Mouse (Mus musculus) heart, postnatal 0 days (tissue): ENCODE data around the gene Terb2. TPM values are rescaled to one million over a fixed set of nuclear protein-coding genes. Genes with fewer than 3 reads are reported as not detected.

Experiments
- ATAC-seq: fragments of 200-750 bp; cut with Nextera tagmentation; 2 replicates; pipeline ENCODE4 v1.8.0; 2017; ENCODE audit warnings: low read depth, moderate number of reproducible peaks, moderate library complexity; ENCODE audit not compliant: insufficient read depth
- DNase-seq: peaks from one replicate; pipeline ENCODE4 v3.0.0-alpha.2; 2016; ENCODE audit warnings: low spot score
- H3K27ac ChIP-seq: fragments of 300-500 bp; sonication (generic); 2 replicates; pipeline ENCODE4 v1.5.1; 2014; ENCODE audit warnings: low read depth, mild to moderate bottlenecking
- H3K27me3 ChIP-seq: fragments of 300-500 bp; sonication (generic); 2 replicates; pipeline ENCODE4 v1.6.1; 2014; ENCODE audit warnings: low read length, mixed read lengths; ENCODE audit not compliant: control insufficient read depth, insufficient read depth
- H3K36me3 ChIP-seq: fragments of 300-500 bp; sonication (generic); replicated peaks from 2 replicates; pipeline ENCODE4 v1.6.1; 2014; ENCODE audit warnings: low read length, mixed read lengths; ENCODE audit not compliant: control insufficient read depth, insufficient read depth
- H3K4me1 ChIP-seq: fragments of 300-500 bp; sonication (generic); 2 replicates; pipeline ENCODE4 v1.6.1; 2014; ENCODE audit warnings: antibody characterized with exemption; ENCODE audit not compliant: control insufficient read depth, insufficient read depth
- H3K4me2 ChIP-seq: fragments of 300-500 bp; sonication (generic); 2 replicates; pipeline ENCODE4 v1.6.1; 2014; ENCODE audit warnings: low read depth, mild to moderate bottlenecking, low read length, moderate library complexity
- H3K4me3 ChIP-seq: fragments of 300-500 bp; sonication (generic); 2 replicates; pipeline ENCODE4 v1.5.1; 2014; ENCODE audit warnings: low read depth, low read length
- H3K9ac ChIP-seq: fragments of 300-500 bp; sonication (generic); replicated peaks from 2 replicates; pipeline ENCODE4 v1.6.1; 2014; ENCODE audit warnings: low read depth, low read length, mixed read lengths
- H3K9me3 ChIP-seq: fragments of 300-500 bp; sonication (generic); replicated peaks from 2 replicates; pipeline ENCODE4 v1.6.1; 2016; ENCODE audit warnings: low read length; ENCODE audit not compliant: control insufficient read depth
- CTCF ChIP-seq: IDR thresholded peaks from 2 replicates; pipeline ENCODE4 v1.5.1; 2016; ENCODE audit warnings: antibody characterized with exemption, control low read depth, low read depth
- EP300 ChIP-seq: IDR thresholded peaks from 2 replicates; pipeline ENCODE4 v1.6.1; 2016; ENCODE audit warnings: antibody characterized with exemption, low read depth
- WGBS: fragments of 180-500 bp; shearing (Covaris S2); extraction: QIAGEN DNeasy Blood & Tissue Kit; methylation state at CpG from one replicate; pipeline ENCODE4 v1.1.7; 2014; 5-methylcytosine and 5-hydroxymethylcytosine counted together
- polyA plus RNA-seq: library from polyadenylated mRNA; unstranded; fragments of >200 nt; fragmentation: Nextera tagmentation; extraction: Ambion mirVana; gene quantifications from 2 replicates; pipeline ENCODE4 v1.2.1, GENCODE M21; 2015
- total RNA-seq: library from RNA; depleted of rRNA; stranded (reverse); fragments of >200 nt; gene quantifications from 2 replicates; pipeline ENCODE4 v1.2.3, GENCODE M21; 2014; ENCODE audit warnings: low replicate concordance; rRNA removed

The Terb2 gene
- total RNA-seq (not detected in 2 replicates), polyA plus RNA-seq (not detected in 2 replicates)

DNA sequence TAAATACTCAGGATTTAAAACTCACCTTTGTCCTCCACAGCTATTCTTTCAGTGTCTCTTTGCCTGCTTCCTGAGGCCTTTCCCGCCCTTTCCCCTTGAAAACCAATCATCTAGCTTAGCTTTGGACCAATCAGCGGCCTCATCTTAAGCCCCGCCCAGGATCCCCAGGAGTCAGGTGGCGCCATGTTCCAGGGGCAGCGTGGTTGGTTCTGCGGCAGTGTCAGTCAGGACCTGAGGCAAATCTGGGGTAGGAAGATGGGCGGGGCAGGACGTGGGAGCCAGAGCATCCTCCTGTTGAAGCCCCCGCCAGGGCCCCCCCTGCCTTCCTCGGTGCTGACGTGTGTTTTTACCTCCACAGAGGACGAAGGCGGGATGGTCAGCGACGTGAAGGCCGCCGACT is at the start of gene Terb2, which contains the start of gene Patl2:
Gene Terb2 (plus strand): TSS at position 167 of the 400 bp plus-strand sequence.
Gene Patl2 (minus strand): TSS at position 84 of the 400 bp plus-strand sequence.
- WGBS: 75% methylated on average over 17 of the region's 17 CpGs
- Histone ChIP-seq H3K9me3 (no peaks in the 10 kb centered on the region), H3K4me2 (no peak within 1 kb of the TSS), H3K27ac (no peak within 1 kb of the TSS), H3K4me1 (no peaks in the 10 kb centered on the region), H3K27me3 (no peaks in the 10 kb centered on the region), H3K9ac (no peak within 1 kb of the TSS), H3K36me3 (no peaks in the 10 kb centered on the region), H3K4me3 (no peak within 1 kb of the TSS)
- DNase-seq (no peak), ATAC-seq (no peak)
- TF ChIP-seq EP300 (no peak), CTCF (no peak)

DNA sequence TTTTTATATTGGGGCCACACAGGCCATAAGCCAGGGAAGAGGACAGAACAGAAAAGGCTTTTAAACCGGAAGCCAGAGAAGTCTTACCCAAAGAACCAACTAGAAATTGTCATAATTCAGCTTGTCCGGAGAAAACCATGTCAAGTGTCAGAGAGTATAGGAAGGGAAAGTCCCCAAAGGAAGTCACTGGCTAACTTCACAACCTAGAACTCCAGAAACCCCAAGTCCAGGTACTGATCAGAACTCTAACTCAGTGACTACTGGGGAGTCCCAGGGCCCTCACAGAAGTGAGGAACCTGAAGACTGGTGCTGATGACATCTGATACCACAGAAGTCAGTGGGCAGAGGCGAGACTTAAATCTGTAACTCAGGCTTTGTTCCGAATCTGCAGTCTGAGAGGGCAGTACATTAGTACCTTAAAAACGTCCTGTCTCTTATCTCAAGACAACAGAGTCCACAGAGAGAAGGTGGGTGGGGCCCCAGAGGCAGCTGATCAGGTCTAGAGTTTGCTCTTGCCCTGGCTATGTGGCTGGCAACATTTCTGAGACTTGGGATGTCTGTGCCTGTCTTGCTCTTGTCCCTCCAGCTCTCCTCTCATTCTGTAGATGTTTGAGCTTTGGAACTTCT is 48.1 kb upstream of the Terb2 start:
- TF ChIP-seq CTCF: no peak
- TF ChIP-seq EP300: no peak
- 51% methylated on average over 5 of the region's 5 CpGs for WGBS

DNA sequence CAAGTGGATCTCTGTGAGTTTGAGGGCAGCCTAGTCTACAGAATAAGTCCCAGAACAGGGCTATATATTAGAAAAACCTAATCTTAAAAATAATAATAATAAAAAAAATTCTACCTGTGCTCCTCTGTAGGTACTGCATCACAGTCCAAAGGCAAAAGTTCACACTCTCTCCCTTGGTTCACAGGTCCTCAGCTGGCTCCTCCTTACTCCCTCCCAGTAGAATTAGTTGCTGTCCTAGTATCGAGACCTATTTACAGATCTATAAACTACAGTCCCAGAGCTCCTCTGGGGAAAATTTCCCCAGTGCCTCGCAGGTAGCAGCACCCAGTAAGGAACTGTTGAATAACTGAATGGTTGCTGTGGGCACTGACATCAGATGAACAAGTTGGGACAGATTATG is 45.3 kb upstream of the Terb2 start:
- Histone ChIP-seq H3K27me3 (no peaks in the 10 kb centered on the region), H3K9me3 (no peaks in the 10 kb centered on the region), H3K4me2 (no peak overlapping the region), H3K4me1 (no peaks in the 10 kb centered on the region), H3K9ac (no peak overlapping the region), H3K4me3 (no peak overlapping the region), H3K36me3 (no peaks in the 10 kb centered on the region), H3K27ac (no peak overlapping the region)
- ATAC-seq: no peak
- DNase-seq: no peak
- WGBS: 58% methylated on average over 2 of the region's 2 CpGs
- TF ChIP-seq CTCF (no peak), EP300 (no peak)

More for the DNA sequence above, 48.1 kb upstream of the Terb2 start:
- no peaks in the 10 kb centered on the region for H3K9me3 ChIP-seq
- no peaks in the 10 kb centered on the region for H3K27me3 ChIP-seq
- DNase-seq (no peak), ATAC-seq (no peak)
- no peak overlapping the region for H3K9ac ChIP-seq
- H3K4me3 ChIP-seq: no peak overlapping the region
- H3K27ac ChIP-seq: no peak overlapping the region
- no peaks in the 10 kb centered on the region for H3K4me1 ChIP-seq
- no peaks in the 10 kb centered on the region for H3K36me3 ChIP-seq
- H3K4me2 ChIP-seq: no peak overlapping the region

DNA sequence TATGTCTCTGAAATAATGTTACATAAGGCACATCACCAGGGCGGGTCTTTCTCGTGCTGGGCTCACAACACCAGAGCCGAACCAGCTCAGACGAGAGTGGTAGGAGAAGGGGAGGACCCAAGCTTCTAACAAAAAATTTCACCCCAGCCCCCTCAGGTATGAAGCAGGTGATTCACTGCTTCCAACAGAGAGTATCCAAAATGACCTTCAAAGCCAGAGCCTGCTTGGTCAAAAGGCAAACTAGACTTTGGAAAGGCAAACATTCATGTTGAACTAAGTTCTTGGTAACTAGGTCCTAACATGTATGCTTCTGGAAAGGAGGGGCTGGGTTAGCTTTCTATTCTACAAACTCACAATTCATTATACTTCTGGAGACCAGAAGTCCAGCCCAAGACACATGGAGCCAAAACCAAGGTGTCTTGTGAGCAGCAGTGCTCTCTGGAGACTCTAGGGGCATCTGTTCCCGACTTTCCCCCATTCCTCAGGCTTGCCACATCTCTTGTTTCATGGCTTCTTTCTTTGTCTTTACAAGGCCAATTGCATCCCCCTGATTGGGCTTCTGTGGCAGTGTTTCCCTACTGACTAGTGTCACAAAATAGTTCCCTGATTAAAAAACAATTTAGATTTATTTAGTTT is 44.6 kb upstream of the Terb2 start:
- H3K9ac ChIP-seq: no peak overlapping the region

DNA sequence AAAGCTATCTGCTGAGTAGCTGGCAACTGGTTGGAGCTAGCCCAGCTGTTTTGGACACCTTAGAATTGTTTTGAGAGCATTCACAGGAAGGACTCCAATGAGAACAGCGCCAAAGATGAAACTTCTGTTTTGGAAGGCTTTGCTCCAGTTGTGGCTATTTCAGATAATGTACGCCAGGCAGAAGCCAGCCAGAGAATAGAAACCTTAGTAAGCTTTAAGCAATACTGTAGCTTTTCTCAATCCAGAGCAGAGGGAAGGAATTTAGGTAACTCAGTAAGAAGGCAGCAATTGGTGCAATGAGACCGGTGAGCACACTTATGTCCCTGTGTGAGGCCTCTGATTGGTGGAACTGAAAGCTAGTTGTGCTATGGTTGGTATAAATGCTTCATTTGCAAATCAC is 43.0 kb upstream of the Terb2 start:
- H3K9me3 ChIP-seq: no peaks in the 10 kb centered on the region
- H3K36me3 ChIP-seq: no peaks in the 10 kb centered on the region
- H3K27me3 ChIP-seq: no peaks in the 10 kb centered on the region
- no peak overlapping the region for H3K4me2 ChIP-seq
- H3K27ac ChIP-seq: no peak overlapping the region
- DNase-seq (no peak), ATAC-seq (no peak)
- TF ChIP-seq EP300 (no peak), CTCF (no peak)
- H3K4me3 ChIP-seq: no peak overlapping the region
- WGBS: 80% methylated on average over 3 of the region's 3 CpGs
- no peak overlapping the region for H3K9ac ChIP-seq
- no peaks in the 10 kb centered on the region for H3K4me1 ChIP-seq

More for the DNA sequence above, 44.6 kb upstream of the Terb2 start:
- no peaks in the 10 kb centered on the region for H3K4me1 ChIP-seq
- 60% methylated on average over 5 of the region's 5 CpGs for WGBS
- H3K27me3 ChIP-seq: no peaks in the 10 kb centered on the region
- no peak overlapping the region for H3K27ac ChIP-seq
- no peaks in the 10 kb centered on the region for H3K9me3 ChIP-seq
- ATAC-seq (no peak), DNase-seq (no peak)
- H3K4me3 ChIP-seq: no peak overlapping the region
- TF ChIP-seq EP300: no peak
- no peak for TF ChIP-seq CTCF
- H3K36me3 ChIP-seq: no peaks in the 10 kb centered on the region
- H3K4me2 ChIP-seq: no peak overlapping the region
